Mouse (Mus musculus): ENCODE data around the gene Trim38.

Trim38 gene

GRCm38 (mm10) chr13:23836630-23837029 is 66.9 kb downstream of the Trim38 start:
- DNase-seq (ENCODE audit: low spot score), result no peak

DNA sequence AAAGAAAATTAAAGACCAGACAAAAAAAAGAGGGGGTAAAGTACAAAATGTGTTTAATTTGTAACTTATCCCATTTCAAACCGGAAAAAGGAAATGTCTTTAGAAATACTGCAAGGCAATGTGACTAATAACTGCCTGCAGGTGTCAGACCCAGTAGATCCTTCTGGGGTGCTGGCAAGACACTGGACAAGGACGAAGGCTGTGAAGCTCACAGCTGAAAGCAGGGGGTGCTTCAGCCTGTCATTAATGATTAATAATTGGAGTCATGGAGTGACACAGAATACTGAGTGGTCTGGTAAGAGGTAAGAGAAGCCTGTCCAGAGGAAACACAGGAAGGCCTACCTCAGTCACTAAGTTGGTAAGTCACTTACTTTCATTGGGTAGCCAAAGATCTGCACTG is 69.6 kb downstream of the Trim38 start, which contains the start of gene Slc17a3:
Gene Slc17a3 (plus strand): TSS at position 127 of the 400 bp plus-strand sequence.
- no peak for DNase-seq (ENCODE audit: low spot score)

All from layer of hippocampus, adult 11-12 months (tissue).